Mouse (Mus musculus) embryo, embryonic 10.5 days (tissue): ENCODE results near the gene Vmn2r29.
"Not testable (repeated sequence)": the region's sequence is repeated elsewhere in the genome, so short reads cannot be mapped to it uniquely, and the experiment has no call there.

Experiments
- DNase-seq: peaks from one replicate; pipeline ENCODE4 v3.0.0-alpha.2; 2015; ENCODE audit warnings: low spot score

Gene Vmn2r29

GRCm38 (mm10) chr7:7247228-7247627, at the start of gene Vmn2r29:
TSS of gene Vmn2r29 (minus strand) at chr7:7247328.
- DNase-seq: not testable (repeated sequence)

- DNase-seq: peak; percentile 57
These were observed 48.5 kb upstream of the Vmn2r29 start for GRCm38 (mm10) chr7:7295595-7295994.

GRCm38 (mm10) chr7:7281383-7281782, 34.3 kb upstream of the Vmn2r29 start:
- no peak for DNase-seq

- DNase-seq: peak; percentile 54
These were observed 30.9 kb upstream of the Vmn2r29 start, which contains the start of gene Gm45844 for GRCm38 (mm10) chr7:7277966-7278567. TSS of gene Gm45844 (minus strand) at chr7:7278289.

GRCm38 (mm10) chr7:7277556-7277955, 30.4 kb upstream of the Vmn2r29 start:
- DNase-seq: peak; percentile 24

- DNase-seq: peak; percentile 22
These were observed 37.6 kb downstream of the Vmn2r29 start, which contains the start of gene Zfp772 for GRCm38 (mm10) chr7:7209313-7210151. TSS of gene Zfp772 (minus strand) at chr7:7209998.

GRCm38 (mm10) chr7:7188191-7188942, 58.8 kb downstream of the Vmn2r29 start:
- peak; percentile 77 for DNase-seq

- peak; percentile 2 for DNase-seq
These were observed 59.5 kb downstream of the Vmn2r29 start for GRCm38 (mm10) chr7:7187417-7188190.

- DNase-seq: no peak
These were observed 61.2 kb downstream of the Vmn2r29 start for GRCm38 (mm10) chr7:7185897-7186296.
